Mouse (Mus musculus): Measurements from ENCODE around the gene Ythdf1. TPM values are rescaled to one million over a fixed set of nuclear protein-coding genes. Genes with fewer than 3 reads are reported as not detected.

Ythdf1 gene
- polyA plus RNA-seq, 1 experiment from 2014 or later: 51.7 TPM

DNA sequence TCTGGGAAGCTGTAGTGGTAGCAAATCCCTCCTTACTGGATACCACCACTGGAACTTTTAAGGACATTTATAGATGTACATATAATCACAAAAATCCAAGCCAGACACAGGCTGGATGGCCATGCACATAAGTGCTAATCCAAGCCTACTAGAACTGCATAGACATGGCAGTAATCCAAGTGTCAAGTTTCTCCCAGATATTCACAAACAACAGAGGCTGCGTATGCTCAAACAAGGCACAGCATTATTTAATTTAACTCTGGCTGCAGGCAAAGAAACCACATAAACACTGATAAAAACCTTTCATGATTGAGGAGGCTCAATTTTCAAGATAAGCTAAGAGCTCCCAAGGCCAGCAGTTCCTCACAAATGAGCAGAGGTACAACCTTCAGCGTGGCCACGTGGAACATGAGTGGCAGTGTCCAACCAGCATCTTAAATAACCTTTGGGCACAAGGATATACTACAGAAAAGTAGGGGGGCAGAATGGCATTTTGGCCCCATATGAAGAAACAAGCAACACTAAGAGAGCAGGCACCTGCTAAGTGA is 4.8 kb downstream of the Ythdf1 start:
- ChIA-PET POLR2A (no interaction called here), CTCF (interaction anchor here (1.7 to 1.9 kb wide), 3 partner anchors 10 to 48 kb away, joined by 4 read pairs; no protein-coding TSS in a partner anchor)
- ATAC-seq: no peak
- H3K27me3 ChIP-seq: no peaks in the 10 kb centered on the region
- DNase-seq (ENCODE audit: low read depth, low spot score): no peak
- TF ChIP-seq CTCF (IDR thresholded peaks at IDR 0.05): no peak
- in situ Hi-C loops (cut with MboI; ENCODE audit: low pct_unique_long_range_greater_than_20kb): no loop called here

DNA sequence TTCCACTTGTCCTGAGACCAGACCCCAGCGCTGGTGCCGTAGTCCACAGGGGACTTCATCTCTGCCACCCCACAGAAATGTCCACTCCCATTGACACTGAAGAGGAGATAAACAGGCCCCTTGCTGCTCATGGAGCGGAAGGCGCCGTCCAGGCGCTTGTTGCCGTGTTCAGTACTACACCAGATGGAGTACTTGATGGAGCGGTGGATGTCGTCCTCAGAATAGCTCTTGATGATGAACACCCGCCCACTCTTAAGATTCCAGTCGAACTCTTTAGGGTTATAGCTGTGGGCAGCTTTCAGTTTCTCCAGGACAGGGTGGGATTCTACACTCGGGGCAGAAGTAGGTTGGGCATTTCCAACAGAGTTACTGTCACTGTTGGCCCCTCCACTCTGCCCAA is 9.8 kb downstream of the Ythdf1 start:
- DNase-seq (ENCODE audit: low read depth, low spot score) (no peak), ATAC-seq (no peak)
- ChIA-PET CTCF (interaction anchor here (1.2 to 1.5 kb wide), 2 partner anchors 11 to 15 kb away, joined by 3 read pairs; no protein-coding TSS in a partner anchor), POLR2A (no interaction called here)
- in situ Hi-C loops (cut with MboI; ENCODE audit: low pct_unique_long_range_greater_than_20kb): no loop called here
- no peaks in the 10 kb centered on the region for H3K27me3 ChIP-seq
- no peak for TF ChIP-seq CTCF (IDR thresholded peaks at IDR 0.05)

DNA sequence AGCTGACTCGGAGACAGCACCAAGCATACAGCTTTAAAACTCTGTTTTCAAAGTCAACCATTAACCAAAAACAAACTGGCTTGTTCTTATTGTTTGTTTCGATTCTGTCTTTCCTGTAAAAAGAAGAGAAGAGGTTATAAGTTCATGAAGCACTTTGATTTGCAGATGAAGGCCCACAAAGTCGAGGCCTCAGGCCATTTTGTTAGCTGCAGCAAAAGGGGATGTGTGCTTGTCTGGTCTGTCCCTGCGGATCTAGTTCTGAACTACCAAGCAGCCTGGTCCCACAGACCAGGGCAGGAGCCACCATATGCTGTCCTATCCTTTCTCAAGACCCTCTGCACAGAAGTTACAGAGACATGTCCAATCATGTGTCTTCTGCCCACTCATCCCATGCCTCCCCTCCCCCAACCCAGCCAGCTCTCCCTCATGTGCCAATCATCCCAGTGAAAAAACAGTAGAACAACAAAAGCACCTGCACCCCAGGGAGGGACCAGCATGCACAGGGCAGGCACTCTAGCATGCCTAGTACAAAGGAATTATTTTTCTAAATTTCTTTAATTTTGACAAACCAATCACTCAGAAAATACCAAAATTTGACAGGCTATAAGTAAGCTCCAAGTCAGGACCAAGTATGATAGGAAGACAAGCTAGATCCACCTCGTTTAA is 15.1 kb downstream of the Ythdf1 start:
- POLR2A ChIA-PET: no interaction called here
- in situ Hi-C loops (cut with MboI; ENCODE audit: low pct_unique_long_range_greater_than_20kb): no loop called here

DNA sequence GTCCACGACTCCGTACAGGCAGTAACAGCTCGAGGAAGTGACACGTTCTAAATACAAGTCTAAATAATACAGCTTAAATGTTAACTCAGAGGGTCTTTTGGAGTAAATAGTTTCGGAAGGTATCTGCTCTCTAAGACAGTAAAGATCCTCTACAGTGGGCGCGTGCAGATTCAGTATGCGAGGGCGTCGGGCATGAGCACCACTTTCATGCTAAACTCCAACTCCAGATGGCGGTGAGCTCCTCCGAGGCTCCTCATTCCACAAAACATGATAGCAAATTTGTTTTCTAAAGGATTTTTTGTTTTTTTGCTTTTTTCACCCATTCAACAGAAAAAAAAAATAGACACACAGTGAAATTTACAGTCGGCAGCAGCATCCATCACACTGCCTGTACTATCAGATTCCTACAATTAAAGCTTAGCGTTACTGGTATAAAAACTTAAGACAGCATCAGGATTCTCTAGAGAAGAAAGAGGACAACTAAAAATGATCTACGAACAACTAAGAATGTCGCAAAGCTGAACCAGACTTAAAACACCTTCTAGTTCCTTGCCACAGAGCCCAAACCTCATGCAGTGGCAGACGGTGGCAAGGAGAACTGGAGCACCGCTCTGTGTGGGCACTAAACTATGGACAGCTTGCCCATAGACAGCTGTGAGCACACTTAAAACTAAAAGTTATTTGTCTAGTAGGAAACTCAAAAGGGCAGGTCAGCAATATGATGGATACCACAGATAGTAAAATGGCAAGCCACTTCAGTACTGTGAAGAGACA is 16.1 kb downstream of the Ythdf1 start:
- ATAC-seq (no peak), DNase-seq (ENCODE audit: low read depth, low spot score) (no peak)
- ChIA-PET CTCF (interaction anchor here (1.0 to 2.9 kb wide), 4 partner anchors 14 to 30 kb away, joined by 3 to 6 read pairs (median 3); no protein-coding TSS in a partner anchor), POLR2A (interaction anchor here (0.6 to 0.7 kb wide), 2 partner anchors 46 to 959 kb away, joined by 5 to 7 read pairs; no protein-coding TSS in a partner anchor)
- in situ Hi-C loops (cut with MboI; ENCODE audit: low pct_unique_long_range_greater_than_20kb): no loop called here
- TF ChIP-seq CTCF (IDR thresholded peaks at IDR 0.05): no peak
- no peaks in the 10 kb centered on the region for H3K27me3 ChIP-seq

More for the DNA sequence above, 15.1 kb downstream of the Ythdf1 start:
- CTCF ChIA-PET: interaction anchor here (1.6 to 2.9 kb wide), 2 partner anchors 13 to 31 kb away, joined by 3 to 6 read pairs; no protein-coding TSS in a partner anchor
- no peaks in the 10 kb centered on the region for H3K27me3 ChIP-seq
- DNase-seq (ENCODE audit: low read depth, low spot score): no peak
- no peak for ATAC-seq
- no peak for TF ChIP-seq CTCF (IDR thresholded peaks at IDR 0.05)

DNA sequence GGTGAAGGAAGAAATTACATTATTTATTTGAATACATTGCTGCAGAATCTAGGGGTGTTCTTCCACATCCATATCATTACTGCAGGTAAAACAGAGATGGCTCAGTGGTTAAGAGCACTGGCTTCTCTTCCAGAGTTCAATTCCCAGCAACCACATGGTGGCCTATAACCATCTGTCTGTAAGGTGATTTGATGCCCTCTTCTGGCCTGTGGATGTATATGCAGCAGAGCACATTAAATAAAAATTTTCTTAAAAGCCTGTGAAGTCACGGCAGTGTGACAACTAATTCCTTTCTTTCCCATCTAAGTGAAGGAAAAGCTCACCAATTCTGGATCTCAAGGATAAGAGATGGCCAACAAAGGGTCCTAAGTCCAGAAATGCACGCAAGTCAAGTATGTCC is 18.7 kb downstream of the Ythdf1 start:
- no peaks in the 10 kb centered on the region for H3K27me3 ChIP-seq
- in situ Hi-C loops (cut with MboI; ENCODE audit: low pct_unique_long_range_greater_than_20kb): no loop called here
- ChIA-PET CTCF (interaction anchor here (0.9 to 1.8 kb wide), 9 partner anchors 11 to 114 kb away, joined by 3 to 5 read pairs (median 3); no protein-coding TSS in a partner anchor), POLR2A (no interaction called here)
- peak; percentile 71 for TF ChIP-seq CTCF (IDR thresholded peaks at IDR 0.05)
- ATAC-seq (no peak), DNase-seq (ENCODE audit: low read depth, low spot score) (no peak)

DNA sequence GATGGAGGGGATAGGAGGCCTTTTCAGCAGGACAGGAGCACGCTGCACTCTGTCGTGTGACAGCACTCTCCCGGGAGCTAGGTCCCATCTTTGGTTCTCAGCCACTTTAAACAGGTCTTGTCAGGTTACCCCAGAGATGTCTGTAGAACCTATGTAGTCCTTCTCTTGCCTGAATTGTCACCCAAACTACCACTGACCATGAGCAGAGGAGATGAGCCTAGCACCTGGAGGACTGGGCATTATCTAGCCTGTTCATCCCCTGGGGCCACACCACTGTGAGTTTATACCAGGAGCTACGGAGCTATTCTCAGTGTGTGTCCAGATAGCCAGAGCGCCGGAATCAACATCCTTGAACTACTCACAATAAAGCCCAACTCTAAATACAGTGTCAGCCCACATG is 22.9 kb downstream of the Ythdf1 start:
- ChIA-PET CTCF (no interaction called here), POLR2A (no interaction called here)
- no peak for DNase-seq (ENCODE audit: low read depth, low spot score)
- TF ChIP-seq CTCF (IDR thresholded peaks at IDR 0.05): no peak
- H3K27me3 ChIP-seq: peaks cover 28% of the 10 kb centered on the region
- in situ Hi-C loops (cut with MboI; ENCODE audit: low pct_unique_long_range_greater_than_20kb): loop anchor here (25.0 kb wide), 1 partner anchor 111 kb away; the partner anchor contains the start of gene Bhlhe23
- no peak for ATAC-seq

DNA sequence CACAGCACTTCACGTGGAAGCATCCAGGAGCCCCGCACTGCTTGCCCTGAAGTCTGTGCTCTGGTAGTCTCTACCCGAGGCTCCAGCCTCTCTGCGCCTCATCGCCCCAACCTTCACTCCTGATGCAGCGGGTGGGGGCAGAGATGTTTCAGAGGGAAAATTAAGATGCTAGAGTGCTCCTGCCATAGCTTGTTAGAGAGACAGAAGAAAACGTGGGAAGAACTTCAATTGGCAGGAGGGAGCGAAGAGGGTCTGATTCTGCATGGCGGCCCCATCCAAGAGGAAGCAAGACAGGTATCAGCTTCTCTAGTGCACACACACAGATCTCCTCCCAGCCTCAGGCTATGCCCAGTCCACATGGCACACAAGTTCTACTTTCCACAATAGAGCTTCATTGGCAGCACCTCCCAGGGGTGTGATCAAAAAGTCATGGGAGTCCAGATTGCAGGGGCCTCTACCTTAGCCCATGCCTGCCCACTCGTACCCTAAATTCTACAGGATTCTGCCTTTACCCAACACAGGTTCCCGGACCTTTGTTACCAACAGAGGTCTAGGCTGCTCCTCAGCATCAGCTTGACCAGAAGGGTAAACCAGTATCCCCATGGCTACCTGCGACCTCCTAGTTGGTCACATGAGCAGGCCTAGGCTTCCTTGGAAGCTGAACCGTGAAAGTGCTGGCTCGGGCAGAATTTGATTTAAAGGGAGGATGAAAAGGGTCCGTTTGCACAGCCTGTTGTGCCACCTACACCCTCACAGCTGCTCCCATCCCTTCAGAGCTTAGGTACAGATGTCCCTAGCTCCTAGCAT is 23.7 kb downstream of the Ythdf1 start:
- TF ChIP-seq CTCF (IDR thresholded peaks at IDR 0.05): no peak
- DNase-seq (ENCODE audit: low read depth, low spot score) (no peak), ATAC-seq (no peak)
- peaks cover 28% of the 10 kb centered on the region for H3K27me3 ChIP-seq
- POLR2A ChIA-PET: no interaction called here
- CTCF ChIA-PET: interaction anchor here (1.5 kb wide), 1 partner anchor 14 kb away, joined by 3 read pairs; no protein-coding TSS in a partner anchor
- in situ Hi-C loops (cut with MboI; ENCODE audit: low pct_unique_long_range_greater_than_20kb): loop anchor here (25.0 kb wide), 1 partner anchor 110 kb away; the partner anchor contains the start of gene Bhlhe23

DNA sequence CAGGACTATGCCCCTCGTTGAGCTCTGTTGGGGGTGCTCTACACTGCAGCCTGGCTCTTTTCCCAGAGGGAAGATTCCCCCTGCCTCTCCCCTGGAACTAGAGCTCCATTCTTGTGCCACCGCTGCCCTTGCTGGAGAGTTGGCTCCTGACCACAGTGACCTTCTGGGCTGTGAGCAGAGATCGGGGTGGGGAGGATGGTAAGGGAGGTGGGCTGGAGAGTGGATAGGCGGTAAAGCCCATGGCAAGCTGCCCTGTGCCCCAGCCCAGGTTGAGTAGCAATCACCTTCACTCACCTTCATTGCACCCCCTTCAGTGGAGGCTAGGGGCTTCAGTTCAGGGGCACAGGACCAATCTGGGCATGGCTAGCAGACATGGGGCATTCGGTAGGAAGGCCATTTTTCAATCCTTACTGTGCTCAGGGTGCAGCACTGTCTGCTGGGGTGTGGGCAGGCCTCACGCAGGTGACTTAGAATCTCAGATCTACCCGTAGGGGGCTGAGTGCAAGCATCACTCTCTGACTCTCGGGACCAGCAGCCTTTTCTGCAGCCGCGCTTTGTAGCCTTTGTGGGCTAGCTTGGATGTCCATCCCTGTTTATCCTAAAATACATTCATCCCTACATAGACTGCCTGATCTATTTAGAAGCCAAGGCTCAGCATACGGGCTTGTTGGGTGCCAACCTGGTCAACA is 24.8 kb downstream of the Ythdf1 start:
- DNase-seq (ENCODE audit: low read depth, low spot score) (no peak), ATAC-seq (no peak)
- CTCF ChIA-PET: interaction anchor here (1.5 kb wide), 1 partner anchor 15 kb away, joined by 3 read pairs; no protein-coding TSS in a partner anchor
- POLR2A ChIA-PET: no interaction called here
- H3K27me3 ChIP-seq: peaks cover 33% of the 10 kb centered on the region
- in situ Hi-C loops (cut with MboI; ENCODE audit: low pct_unique_long_range_greater_than_20kb): loop anchor here (25.0 kb wide), 1 partner anchor 109 kb away; the partner anchor contains the start of gene Bhlhe23
- TF ChIP-seq CTCF (IDR thresholded peaks at IDR 0.05): no peak

DNA sequence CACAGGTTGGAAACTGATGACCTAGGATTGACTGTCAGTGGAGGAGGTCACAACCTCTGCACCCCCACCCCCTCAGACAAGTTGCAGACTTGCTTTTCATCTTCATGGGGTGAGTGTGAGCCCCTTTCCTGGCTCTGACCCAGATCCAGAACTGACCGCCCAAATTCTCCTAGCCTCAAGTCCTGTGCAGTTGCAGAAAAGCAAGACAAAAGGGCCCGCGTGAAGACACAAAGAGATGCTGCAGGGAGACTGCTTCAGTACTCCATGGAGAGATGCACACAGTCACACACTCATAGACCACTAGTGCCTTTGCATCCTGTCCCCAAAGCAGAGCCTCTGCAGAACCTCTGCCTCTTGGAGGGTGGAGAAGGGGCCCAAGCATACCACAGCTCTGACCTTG is 25.4 kb downstream of the Ythdf1 start:
- no peak for TF ChIP-seq CTCF (IDR thresholded peaks at IDR 0.05)
- no peak for ATAC-seq
- no peak for DNase-seq (ENCODE audit: low read depth, low spot score)
- in situ Hi-C loops (cut with MboI; ENCODE audit: low pct_unique_long_range_greater_than_20kb): loop anchor here (25.0 kb wide), 1 partner anchor 108 kb away; the partner anchor contains the start of gene Bhlhe23
- ChIA-PET POLR2A (no interaction called here), CTCF (interaction anchor here (1.5 kb wide), 1 partner anchor 16 kb away, joined by 3 read pairs; no protein-coding TSS in a partner anchor)
- peaks cover 40% of the 10 kb centered on the region for H3K27me3 ChIP-seq
